Mouse (Mus musculus) lung, adult 2 months (tissue): ENCODE results near the gene Icmt.

Experiments
- CTCF ChIP-seq: fragments of 200-500 bp; IDR thresholded peaks from 2 replicates; pipeline ENCODE4 v1.5.1; 2011; ENCODE audit warnings: mild to moderate bottlenecking, low read length, control low read depth; ENCODE audit not compliant: insufficient read depth
- POLR2A ChIP-seq: fragments of 200-500 bp; IDR thresholded peaks from 2 replicates; pipeline ENCODE4 v1.6.1; 2011; ENCODE audit warnings: low read depth, mild to moderate bottlenecking, control low read depth, low read length, borderline replicate concordance; ENCODE audit errors: extremely low read depth

GRCm38 (mm10) chr4:152269967-152270366 lies 27.1 kb upstream of the Icmt start:
- TF ChIP-seq CTCF (no peak), POLR2A (no peak)
